Mouse (Mus musculus) layer of hippocampus, adult 9-10 months (tissue): ENCODE measurements around the gene Slc25a13.
"Not testable (repeated sequence)": the region's sequence is repeated elsewhere in the genome, so short reads cannot be mapped to it uniquely, and the experiment has no call there.

Experiments used
- DNase-seq: peaks from one replicate; pipeline ENCODE4 v3.0.0; 2022; ENCODE audit warnings: low spot score

Slc25a13 gene

GRCm38 (mm10) chr6:6202451-6202850 is 14.5 kb downstream of the Slc25a13 start:
- DNase-seq = no peak

GRCm38 (mm10) chr6:6201977-6202376 is 15.0 kb downstream of the Slc25a13 start:
- no peak for DNase-seq

- no peak for DNase-seq
Measured at GRCm38 (mm10) chr6:6199138-6199870, 17.7 kb downstream of the Slc25a13 start.

GRCm38 (mm10) chr6:6198056-6198455 is 18.9 kb downstream of the Slc25a13 start:
- DNase-seq = not testable (repeated sequence)

GRCm38 (mm10) chr6:6197339-6197738 is 19.6 kb downstream of the Slc25a13 start:
- DNase-seq = no peak

GRCm38 (mm10) chr6:6196527-6196926 is 20.4 kb downstream of the Slc25a13 start:
- DNase-seq = no peak

- no peak for DNase-seq
Measured at GRCm38 (mm10) chr6:6194831-6195230, 22.1 kb downstream of the Slc25a13 start.

GRCm38 (mm10) chr6:6193906-6194305 is 23.1 kb downstream of the Slc25a13 start:
- DNase-seq = no peak

GRCm38 (mm10) chr6:6192413-6192812 is 24.6 kb downstream of the Slc25a13 start:
- DNase-seq = no peak

GRCm38 (mm10) chr6:6191596-6192337 is 25.2 kb downstream of the Slc25a13 start:
- DNase-seq = no peak

- no peak for DNase-seq
Measured at GRCm38 (mm10) chr6:6188970-6189369, 28.0 kb downstream of the Slc25a13 start.

- DNase-seq = no peak
Measured at GRCm38 (mm10) chr6:6186468-6186867, 30.5 kb downstream of the Slc25a13 start.

- no peak for DNase-seq
Measured at GRCm38 (mm10) chr6:6185735-6186068, 31.3 kb downstream of the Slc25a13 start.

- no peak for DNase-seq
Measured at GRCm38 (mm10) chr6:6184921-6185734, 31.8 kb downstream of the Slc25a13 start.

- DNase-seq = no peak
Measured at GRCm38 (mm10) chr6:6183601-6184000, 33.4 kb downstream of the Slc25a13 start.

- no peak for DNase-seq
Measured at GRCm38 (mm10) chr6:6182191-6182590, 34.8 kb downstream of the Slc25a13 start.

- DNase-seq = not testable (repeated sequence)
Measured at GRCm38 (mm10) chr6:6178341-6178740, 38.6 kb downstream of the Slc25a13 start.

- no peak for DNase-seq
Measured at GRCm38 (mm10) chr6:6175350-6175971, 41.5 kb downstream of the Slc25a13 start.

- DNase-seq = no peak
Measured at GRCm38 (mm10) chr6:6173935-6174561, 42.9 kb downstream of the Slc25a13 start.

GRCm38 (mm10) chr6:6173166-6173934 is 43.6 kb downstream of the Slc25a13 start:
- DNase-seq = no peak

- DNase-seq = no peak
Measured at GRCm38 (mm10) chr6:6168566-6169134, 48.3 kb downstream of the Slc25a13 start.
